Mouse (Mus musculus) lung, embryonic 14.5 days (tissue): ENCODE measurements around the gene Tamm41. TPM values are rescaled to one million over a fixed set of nuclear protein-coding genes. Genes with fewer than 3 reads are reported as not detected.

Experiments
- ATAC-seq: fragments of 200-750 bp; cut with Nextera tagmentation; 2 replicates; pipeline ENCODE4 v1.8.0; 2017; ENCODE audit warnings: mild to moderate bottlenecking, moderate TSS enrichment, moderate library complexity; ENCODE audit not compliant: insufficient read depth
- DNase-seq: peaks from one replicate; pipeline ENCODE4 v3.0.0-alpha.2; 2015
- H3K27ac ChIP-seq: fragments of 300-500 bp; sonication (generic); 2 replicates; pipeline ENCODE4 v1.5.1; 2014; ENCODE audit warnings: low read depth, mild to moderate bottlenecking, moderate library complexity
- H3K27me3 ChIP-seq: fragments of 300-500 bp; sonication (generic); 2 replicates; pipeline ENCODE4 v1.6.1; 2014; ENCODE audit warnings: low read length, control low read depth; ENCODE audit not compliant: insufficient read depth
- H3K36me3 ChIP-seq: fragments of 300-500 bp; sonication (generic); 2 replicates; pipeline ENCODE4 v1.6.1; 2014; ENCODE audit warnings: control low read depth; ENCODE audit not compliant: insufficient read depth
- H3K4me1 ChIP-seq: fragments of 300-500 bp; sonication (generic); 2 replicates; pipeline ENCODE4 v1.6.1; 2014; ENCODE audit warnings: antibody characterized with exemption, control low read depth; ENCODE audit not compliant: insufficient read depth
- H3K4me2 ChIP-seq: fragments of 300-500 bp; sonication (generic); 2 replicates; pipeline ENCODE4 v1.6.1; 2014; ENCODE audit warnings: mild to moderate bottlenecking
- H3K4me3 ChIP-seq: fragments of 300-500 bp; sonication (generic); 2 replicates; pipeline ENCODE4 v1.5.1; 2014; ENCODE audit warnings: low read depth, low read length
- H3K9ac ChIP-seq: fragments of 300-500 bp; sonication (generic); 2 replicates; pipeline ENCODE4 v1.6.1; 2014
- H3K9me3 ChIP-seq: fragments of 300-500 bp; sonication (generic); 2 replicates; pipeline ENCODE4 v1.6.1; 2016; ENCODE audit warnings: low read depth, low read length, control low read depth
- CTCF ChIP-seq: IDR thresholded peaks from 2 replicates; pipeline ENCODE4 v1.5.1; 2016; ENCODE audit warnings: antibody characterized with exemption, low read depth
- WGBS: fragments of 180-500 bp; shearing (Covaris S2); extraction: QIAGEN DNeasy Blood & Tissue Kit; methylation state at CpG from one replicate; pipeline ENCODE4 v1.1.7; 2014; 5-methylcytosine and 5-hydroxymethylcytosine counted together
- polyA plus RNA-seq: library from polyadenylated mRNA; unstranded; fragments of >200 nt; fragmentation: Nextera tagmentation; extraction: Ambion mirVana; gene quantifications from 2 replicates; pipeline ENCODE4 v1.2.1, GENCODE M21; 2014

Tamm41 gene
- polyA plus RNA-seq, 1 experiment from 2014 or later = 76.7 TPM

- Histone ChIP-seq H3K9ac (no peak overlapping the region), H3K27ac (no peak overlapping the region), H3K36me3 (peaks cover 20% of the 10 kb centered on the region; the same call in 1 of the 2 replicates), H3K4me2 (no peak overlapping the region), H3K4me1 (no peaks in the 10 kb centered on the region), H3K27me3 (no peaks in the 10 kb centered on the region), H3K4me3 (no peak overlapping the region), H3K9me3 (no peaks in the 10 kb centered on the region)
- no peak for TF ChIP-seq CTCF
- DNase-seq (peak; percentile 20), ATAC-seq (peak; percentile 65; the same call in 1 of the 2 replicates)
- 64% methylated on average over 6 of the region's 6 CpGs for WGBS
Observed at GRCm38 (mm10) chr6:115006948-115007347, 30.7 kb downstream of the Tamm41 start.

DNA sequence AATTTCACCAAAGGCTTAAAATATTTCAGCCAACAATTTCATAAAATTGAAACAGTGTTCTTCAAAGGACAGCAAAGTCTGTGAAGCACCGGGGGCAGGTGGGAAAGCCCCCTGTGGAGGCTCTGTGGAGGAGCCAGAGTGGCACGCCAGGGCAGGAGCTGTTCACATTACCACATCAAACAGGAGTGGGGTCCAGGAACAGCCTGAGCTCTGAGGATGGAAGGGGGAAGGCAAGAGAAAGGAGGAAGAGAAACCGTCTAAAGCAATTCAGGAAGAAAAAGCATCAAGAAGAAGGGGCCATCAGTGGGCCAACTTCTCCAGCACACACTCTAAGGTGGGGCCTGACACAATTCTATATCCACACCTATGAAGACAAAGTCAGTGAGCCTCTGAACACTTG is 31.6 kb downstream of the Tamm41 start:
- peaks cover 14% of the 10 kb centered on the region; the same call in 1 of the 2 replicates for H3K36me3 ChIP-seq
- no peak for DNase-seq
- no peak overlapping the region for H3K9ac ChIP-seq
- H3K4me1 ChIP-seq = no peaks in the 10 kb centered on the region
- H3K27ac ChIP-seq = no peak overlapping the region
- H3K9me3 ChIP-seq = no peaks in the 10 kb centered on the region
- ATAC-seq = no peak
- TF ChIP-seq CTCF = no peak
- 75% methylated on average over 3 of the region's 3 CpGs for WGBS
- no peaks in the 10 kb centered on the region for H3K27me3 ChIP-seq
- H3K4me2 ChIP-seq = no peak overlapping the region
- H3K4me3 ChIP-seq = no peak overlapping the region

DNA sequence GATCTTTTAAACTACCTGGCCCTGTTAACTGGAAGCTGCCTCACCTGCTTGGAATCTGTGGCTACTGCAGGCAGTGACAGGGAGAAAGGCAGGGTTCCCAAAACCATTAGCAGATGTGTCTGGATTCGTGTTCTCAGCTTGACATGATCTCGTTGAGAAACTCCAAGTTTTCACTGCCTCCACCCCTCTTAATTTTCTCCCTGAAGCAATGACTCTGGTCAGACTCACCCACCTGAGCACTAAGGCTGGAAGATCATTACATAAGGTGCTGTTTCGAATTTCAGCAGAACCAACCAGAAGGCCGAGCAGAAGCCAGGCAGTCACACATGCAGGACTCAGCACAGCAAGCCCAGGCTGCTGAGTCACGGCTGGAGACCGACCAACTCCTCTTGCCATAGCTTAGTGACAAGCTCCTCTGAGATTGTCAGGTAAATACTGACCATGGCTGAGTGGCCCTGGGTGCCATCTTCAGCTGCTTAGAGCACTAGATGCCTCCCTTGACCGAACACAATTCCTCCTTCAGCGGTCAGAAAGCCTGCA is 32.3 kb downstream of the Tamm41 start:
- no peak for TF ChIP-seq CTCF
- H3K4me2 ChIP-seq = no peak overlapping the region
- no peaks in the 10 kb centered on the region for H3K9me3 ChIP-seq
- DNase-seq (no peak), ATAC-seq (no peak)
- 81% methylated on average over 8 of the region's 8 CpGs for WGBS
- H3K9ac ChIP-seq = no peak overlapping the region
- peaks cover 13% of the 10 kb centered on the region; the same call in 1 of the 2 replicates for H3K36me3 ChIP-seq
- no peak overlapping the region for H3K4me3 ChIP-seq
- H3K27me3 ChIP-seq = no peaks in the 10 kb centered on the region
- no peaks in the 10 kb centered on the region for H3K4me1 ChIP-seq
- no peak overlapping the region for H3K27ac ChIP-seq

GRCm38 (mm10) chr6:115004636-115005035 is 33.0 kb downstream of the Tamm41 start:
- no peak for TF ChIP-seq CTCF
- ATAC-seq = no peak

GRCm38 (mm10) chr6:114998374-114999031 is 39.2 kb downstream of the Tamm41 start:
- ATAC-seq = no peak
- Histone ChIP-seq H3K4me1 (no peaks in the 10 kb centered on the region), H3K27me3 (no peaks in the 10 kb centered on the region), H3K9ac (no peak overlapping the region), H3K9me3 (no peaks in the 10 kb centered on the region), H3K27ac (no peak overlapping the region), H3K4me2 (no peak overlapping the region), H3K4me3 (no peak overlapping the region), H3K36me3 (peaks cover 7% of the 10 kb centered on the region; the same call in 1 of the 2 replicates)
- no peak for TF ChIP-seq CTCF
- no peak for DNase-seq
- WGBS = 61% methylated on average over 16 of the region's 16 CpGs

More at GRCm38 (mm10) chr6:115004636-115005035, 33.0 kb downstream of the Tamm41 start:
- H3K27ac ChIP-seq = no peak overlapping the region
- H3K9me3 ChIP-seq = no peaks in the 10 kb centered on the region
- no peak overlapping the region for H3K4me2 ChIP-seq
- no peak overlapping the region for H3K9ac ChIP-seq
- WGBS = 84% methylated on average over 8 of the region's 8 CpGs
- H3K4me3 ChIP-seq = no peak overlapping the region
- no peak for DNase-seq
- no peaks in the 10 kb centered on the region for H3K4me1 ChIP-seq
- H3K27me3 ChIP-seq = no peaks in the 10 kb centered on the region
- peaks cover 12% of the 10 kb centered on the region; the same call in 1 of the 2 replicates for H3K36me3 ChIP-seq

DNA sequence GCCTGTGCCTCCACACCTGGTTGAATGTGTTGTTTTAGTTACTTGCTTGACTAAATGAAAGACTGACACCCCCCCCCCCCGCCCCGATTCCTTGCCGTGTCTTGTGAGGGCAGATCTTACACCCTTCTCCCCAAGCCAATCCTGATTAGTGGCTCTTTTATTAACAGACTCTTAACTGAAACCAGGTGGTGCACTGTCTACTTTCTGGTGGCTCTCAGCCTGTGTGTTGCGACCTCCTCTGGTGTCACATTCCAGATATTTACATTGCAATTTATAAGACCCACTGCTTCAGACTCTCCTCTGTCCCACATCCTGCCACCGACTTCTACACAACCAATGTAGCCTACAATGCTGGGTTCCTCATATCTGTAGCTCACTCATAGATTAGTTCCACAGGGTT is 40.2 kb downstream of the Tamm41 start:
- Histone ChIP-seq H3K27ac (no peak overlapping the region), H3K4me3 (no peak overlapping the region), H3K9me3 (no peaks in the 10 kb centered on the region), H3K4me2 (no peak overlapping the region), H3K27me3 (no peaks in the 10 kb centered on the region), H3K36me3 (peaks cover 7% of the 10 kb centered on the region; the same call in 1 of the 2 replicates), H3K4me1 (no peaks in the 10 kb centered on the region), H3K9ac (no peak overlapping the region)
- ATAC-seq = no peak
- no peak for TF ChIP-seq CTCF
- 25% methylated on average over 5 of the region's 5 CpGs for WGBS
- no peak for DNase-seq

- H3K27ac ChIP-seq = no peak overlapping the region
- no peaks in the 10 kb centered on the region for H3K27me3 ChIP-seq
- H3K4me1 ChIP-seq = no peaks in the 10 kb centered on the region
- H3K9ac ChIP-seq = no peak overlapping the region
- H3K4me3 ChIP-seq = no peak overlapping the region
- no peak overlapping the region for H3K4me2 ChIP-seq
- 69% methylated on average over 5 of the region's 5 CpGs for WGBS
- no peak for TF ChIP-seq CTCF
- ATAC-seq = no peak
- no peak for DNase-seq
- H3K9me3 ChIP-seq = no peaks in the 10 kb centered on the region
- H3K36me3 ChIP-seq = peaks cover 7% of the 10 kb centered on the region; the same call in 1 of the 2 replicates
Observed at GRCm38 (mm10) chr6:114996910-114997309, 40.8 kb downstream of the Tamm41 start.
